Mouse (Mus musculus) common myeloid progenitor, adult 5-6 weeks (primary cell): ENCODE measurements at regions not wholly inside any gene's neighbourhood (a gene's known extent, or its start where the extent isn't known, plus 50 kb on each side); places are given as distances from the start of the nearest gene placed in this dataset.
A peak's percentile ranks its signal among the peaks of the same experiment; 100 is the strongest.

Experiments used
- ATAC-seq: replicated peaks from 2 replicates; pipeline ENCODE4 v1.8.0; 2016; ENCODE audit warnings: low read depth, mild to moderate bottlenecking, moderate TSS enrichment, inconsistent platforms; ENCODE audit not compliant: poor library complexity, severe bottlenecking

GRCm38 (mm10) chr1:72963449-72963848, 52.3 kb downstream of the Tnp1 start:
- no peak for ATAC-seq

GRCm38 (mm10) chr1:72960241-72960653, 55.5 kb downstream of the Tnp1 start:
- no peak for ATAC-seq

GRCm38 (mm10) chr1:72955387-72955786, 60.3 kb downstream of the Tnp1 start:
- no peak for ATAC-seq

- no peak for ATAC-seq
Measured at GRCm38 (mm10) chr1:72952896-72953295, 62.8 kb downstream of the Tnp1 start.

GRCm38 (mm10) chr1:72951802-72952201, 63.9 kb downstream of the Tnp1 start:
- ATAC-seq = no peak

DNA sequence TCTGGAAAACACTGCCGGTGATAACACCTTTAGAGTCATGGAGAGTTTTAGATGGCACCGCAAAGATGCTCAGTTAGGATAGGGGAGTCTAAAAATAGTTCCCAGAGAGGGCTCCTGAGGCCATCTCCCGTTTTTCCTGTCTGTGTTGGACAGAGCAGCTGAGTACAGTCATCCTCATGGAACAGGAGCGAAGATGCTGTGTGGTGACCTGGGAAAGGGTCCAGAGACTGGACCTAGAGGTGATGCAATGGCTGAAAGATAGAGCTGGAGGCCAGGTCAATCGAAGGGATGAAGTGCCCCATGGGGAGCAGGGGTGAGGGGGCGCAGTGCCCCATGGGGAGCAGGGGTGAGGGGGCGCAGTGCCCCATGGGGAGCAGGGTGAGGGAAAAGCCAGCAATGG, 64.3 kb downstream of the Tnp1 start:
- no peak for ATAC-seq

DNA sequence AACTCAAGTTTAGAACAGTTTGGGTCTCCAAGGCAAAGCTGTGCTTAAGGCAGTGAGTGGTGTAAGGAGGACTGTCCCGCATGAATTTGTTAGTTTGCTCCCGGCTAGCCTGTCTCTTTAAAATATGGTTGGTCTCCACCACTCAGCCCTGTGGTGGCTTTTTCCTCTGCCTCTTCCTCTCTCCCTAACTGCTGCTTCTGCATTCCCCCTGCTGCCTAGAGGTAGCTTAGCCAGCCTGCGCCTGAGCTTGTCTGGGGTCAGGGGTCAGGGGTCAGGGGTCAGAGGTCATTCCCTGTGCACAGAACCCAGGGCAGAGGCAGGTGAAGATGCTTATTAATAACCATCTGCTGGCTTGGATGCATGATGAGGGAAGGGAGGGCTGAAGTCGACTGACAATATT, 69.5 kb downstream of the Tnp1 start:
- 0 out of 2 replicates have a peak, but pooled peaks have one; percentile 36 for ATAC-seq

DNA sequence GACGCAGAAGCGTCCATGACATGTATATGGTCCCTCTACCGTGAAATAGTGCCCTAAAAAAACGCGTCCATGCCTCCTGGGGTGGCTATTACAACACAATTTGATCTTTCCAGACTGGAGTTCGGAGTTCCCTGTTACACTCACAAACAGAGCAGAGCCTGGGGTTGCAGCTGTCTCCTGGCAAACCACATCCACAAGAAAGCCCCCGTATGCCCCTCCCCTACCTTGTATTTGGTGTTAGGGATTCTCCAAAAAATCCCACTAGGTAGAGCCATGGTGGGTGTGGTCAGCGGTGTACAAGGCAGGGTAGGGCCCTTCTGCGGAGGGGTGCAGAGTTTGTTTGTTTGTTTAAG, 70.0 kb downstream of the Tnp1 start:
- ATAC-seq = no peak

DNA sequence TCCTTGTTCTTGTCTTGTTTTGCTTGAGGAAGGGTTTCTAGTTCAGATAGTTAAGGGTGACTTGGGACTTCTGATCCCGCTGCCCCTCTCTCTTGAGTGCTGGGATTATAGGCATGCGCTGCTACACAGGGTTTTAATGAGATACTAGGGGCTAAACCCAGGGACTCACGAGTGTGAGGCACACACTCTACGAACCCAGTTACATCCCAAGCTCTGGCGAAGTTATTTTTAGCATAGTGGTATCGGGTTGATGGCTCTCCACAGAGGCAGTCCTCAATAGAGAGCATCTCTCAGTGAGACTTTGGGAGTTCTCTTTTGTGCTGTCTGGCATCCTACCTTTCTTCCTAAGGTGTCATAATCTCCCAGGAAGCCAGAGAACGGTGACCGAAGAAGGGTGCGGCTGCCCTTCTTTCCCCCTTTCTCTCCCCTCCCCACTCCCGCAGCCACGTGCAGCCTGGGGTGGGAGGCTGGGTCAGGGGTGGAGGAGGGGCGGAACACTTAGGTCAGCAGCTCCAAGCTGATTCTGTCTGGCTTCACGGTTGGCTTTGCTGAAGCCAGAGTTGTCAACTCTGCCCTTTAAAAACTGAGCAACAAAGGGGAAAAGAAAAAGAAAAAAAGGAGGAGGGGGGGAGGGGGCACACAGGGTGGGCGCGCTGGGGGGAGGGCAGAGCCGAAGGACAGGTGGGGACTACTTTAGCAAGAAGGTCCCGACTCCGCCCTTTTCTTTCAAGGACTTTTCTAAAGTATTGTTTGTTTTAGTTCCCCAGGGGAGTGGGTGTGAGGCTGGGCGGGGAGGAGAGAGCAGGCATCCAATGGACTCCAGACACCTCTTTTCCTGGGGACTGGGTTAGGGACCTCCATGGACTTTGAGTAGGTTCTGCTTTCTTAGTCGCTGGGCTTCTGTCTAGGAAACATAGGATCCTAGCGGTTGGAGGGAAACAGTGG, 70.4 kb upstream of the Igfbp5 start:
- ATAC-seq = 0 out of 2 replicates have a peak, but pooled peaks have one; percentile 25

DNA sequence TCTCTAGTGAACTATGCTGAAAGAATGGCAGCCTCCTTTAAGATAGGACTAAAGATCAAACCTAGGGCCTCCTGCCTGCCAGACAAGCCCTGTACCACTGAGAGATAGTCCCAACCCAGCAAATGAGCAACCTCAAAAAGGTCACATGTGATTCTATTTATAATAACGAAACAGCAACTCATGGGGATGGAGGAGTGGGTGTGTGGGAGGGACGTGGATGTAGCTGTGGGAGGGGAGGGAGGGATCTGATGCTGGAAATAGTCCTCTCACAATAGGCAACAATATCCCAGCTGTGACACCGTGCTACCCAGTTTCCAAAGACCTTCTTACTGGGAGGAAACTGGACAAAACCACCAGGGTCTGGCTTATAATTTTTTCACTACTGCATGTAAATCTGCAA, 69.5 kb upstream of the Igfbp5 start:
- ATAC-seq = no peak

GRCm38 (mm10) chr1:72943082-72943481, 68.4 kb upstream of the Igfbp5 start:
- no peak for ATAC-seq

DNA sequence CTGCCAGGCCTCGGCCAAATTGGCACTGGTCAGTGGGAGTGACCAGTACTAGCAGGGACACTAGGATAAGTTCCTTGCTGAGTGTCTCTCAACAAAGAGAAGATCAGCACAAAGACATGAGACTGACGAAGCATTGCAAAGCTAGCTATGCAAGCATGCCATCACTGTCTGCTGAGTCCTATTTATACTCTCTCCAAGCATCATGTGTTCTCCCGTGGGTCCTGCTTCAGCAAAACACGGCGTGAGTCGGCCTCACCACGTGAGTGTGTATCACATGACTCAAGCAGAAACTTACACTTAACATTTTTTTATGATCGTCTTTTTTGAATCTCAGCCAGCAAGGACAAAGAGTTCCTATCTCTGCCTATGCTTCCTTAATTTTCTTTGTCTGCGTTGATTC, 67.7 kb upstream of the Igfbp5 start:
- ATAC-seq = no peak

GRCm38 (mm10) chr1:72939948-72940347, 65.3 kb upstream of the Igfbp5 start:
- no peak for ATAC-seq

- no peak for ATAC-seq
Measured at GRCm38 (mm10) chr1:72936681-72937465, 62.2 kb upstream of the Igfbp5 start.

DNA sequence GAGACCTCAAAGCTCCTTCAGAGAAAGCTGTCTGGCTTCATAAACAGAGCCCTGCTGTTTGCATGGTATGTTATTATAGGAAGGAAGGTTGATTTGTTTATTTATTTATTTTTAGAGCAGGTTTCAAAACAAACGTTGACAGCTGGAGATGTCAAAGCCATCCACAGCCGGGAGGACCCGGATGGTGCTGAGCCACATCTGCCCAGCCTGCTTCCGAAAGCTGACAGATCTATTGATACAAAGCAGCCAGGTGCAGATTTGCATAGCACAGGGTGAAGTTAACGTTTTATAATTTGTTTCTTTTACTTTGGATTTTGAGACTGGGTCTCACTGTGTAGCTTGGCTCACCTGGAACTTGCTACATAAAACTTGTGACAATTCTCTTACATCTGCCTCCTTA, 61.5 kb upstream of the Igfbp5 start:
- ATAC-seq = no peak

DNA sequence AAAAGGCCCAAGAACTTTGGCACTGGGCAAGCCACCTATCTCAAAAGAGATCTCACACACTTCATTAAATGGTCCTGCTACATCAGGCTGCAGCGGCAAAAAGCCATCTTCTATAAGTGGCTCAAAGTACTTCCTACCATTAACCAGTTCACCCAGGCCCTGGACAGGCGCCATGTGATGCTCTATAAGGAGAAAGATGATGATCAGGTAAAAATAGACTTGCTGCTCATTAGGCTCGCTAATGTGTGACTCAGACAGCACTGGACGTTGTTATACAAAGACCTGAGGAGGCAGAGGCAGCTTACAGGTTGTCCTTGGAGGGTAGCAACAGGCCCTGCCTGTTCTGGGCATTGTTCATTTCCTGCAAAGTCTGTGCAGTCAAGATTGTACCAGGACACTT, 60.4 kb upstream of the Igfbp5 start:
- ATAC-seq = no peak

DNA sequence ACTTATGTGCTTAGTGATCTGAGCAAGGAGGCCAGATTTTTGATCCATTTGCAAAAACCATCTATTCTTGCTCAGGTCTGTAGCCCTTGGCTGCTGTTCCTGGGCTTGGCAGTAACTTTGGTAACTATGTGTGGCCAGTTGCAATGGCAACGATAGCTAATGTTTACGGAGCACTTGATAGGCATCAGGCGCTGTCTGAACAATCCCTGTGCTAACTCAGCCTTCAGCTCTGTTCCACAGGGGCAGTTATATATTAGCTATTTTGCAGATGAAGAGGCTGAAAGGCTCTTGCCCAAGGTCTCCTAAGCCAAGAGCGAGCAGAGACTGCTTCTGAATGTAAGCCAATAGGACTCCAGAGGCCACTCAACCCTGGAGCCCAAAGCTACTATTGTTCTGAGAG, 55.1 kb upstream of the Igfbp5 start:
- ATAC-seq = no peak
